Mouse (Mus musculus) hindbrain, embryonic 12.5 days (tissue): ENCODE measurements around the gene Vac14. TPM values are rescaled to one million over a fixed set of nuclear protein-coding genes. Genes with fewer than 3 reads are reported as not detected.

Experiments used
- ATAC-seq: fragments of 200-750 bp; cut with Nextera tagmentation; 2 replicates; pipeline ENCODE4 v1.8.0; 2017; ENCODE audit warnings: moderate TSS enrichment; ENCODE audit not compliant: low FRiP score
- H3K27ac ChIP-seq: fragments of 300-500 bp; sonication (generic); 2 replicates; pipeline ENCODE4 v1.5.1; 2016; ENCODE audit warnings: mild to moderate bottlenecking
- H3K27me3 ChIP-seq: fragments of 300-500 bp; sonication (generic); 2 replicates; pipeline ENCODE4 v1.6.1; 2016; ENCODE audit warnings: mild to moderate bottlenecking
- H3K36me3 ChIP-seq: fragments of 300-500 bp; sonication (generic); 2 replicates; pipeline ENCODE4 v1.6.1; 2016; ENCODE audit warnings: mild to moderate bottlenecking
- H3K4me1 ChIP-seq: fragments of 300-500 bp; sonication (generic); 2 replicates; pipeline ENCODE4 v1.6.1; 2016
- H3K4me2 ChIP-seq: fragments of 300-500 bp; sonication (generic); replicated peaks from 2 replicates; pipeline ENCODE4 v1.6.1; 2016; ENCODE audit warnings: mild to moderate bottlenecking
- H3K4me3 ChIP-seq: fragments of 300-500 bp; sonication (generic); 2 replicates; pipeline ENCODE4 v1.5.1; 2016; ENCODE audit warnings: mild to moderate bottlenecking
- H3K9ac ChIP-seq: fragments of 300-500 bp; sonication (generic); 2 replicates; pipeline ENCODE4 v1.6.1; 2016; ENCODE audit warnings: mild to moderate bottlenecking, moderate library complexity
- H3K9me3 ChIP-seq: fragments of 300-500 bp; sonication (generic); replicated peaks from 2 replicates; pipeline ENCODE4 v1.6.1; 2016; ENCODE audit warnings: mild to moderate bottlenecking
- WGBS: fragments of 180-500 bp; shearing (Covaris S2); methylation state at CpG from one replicate; pipeline ENCODE4 v1.1.7; 2016; 5-methylcytosine and 5-hydroxymethylcytosine counted together
- polyA plus RNA-seq: library from polyadenylated mRNA; unstranded; fragments of >200 nt; fragmentation: Nextera tagmentation; extraction: Ambion mirVana; gene quantifications from 2 replicates; pipeline ENCODE4 v1.2.1, GENCODE M21; 2016

Vac14 gene
- polyA plus RNA-seq, 1 experiment from 2014 or later = 29.7 TPM

- peak overlapping the region; percentile 66 for H3K4me3 ChIP-seq
- ATAC-seq = peak; percentile 62
- H3K4me2 ChIP-seq = peak overlapping the region; percentile 81
- H3K36me3 ChIP-seq = peaks cover 14% of the 10 kb centered on the region
- peaks cover 78% of the 10 kb centered on the region for H3K4me1 ChIP-seq
- H3K9ac ChIP-seq = peak overlapping the region; percentile 80
- peak overlapping the region; percentile 92 for H3K27ac ChIP-seq
- H3K9me3 ChIP-seq = no peaks in the 10 kb centered on the region
- under 1% methylated on average over 44 of the region's 59 CpGs for WGBS
- H3K27me3 ChIP-seq = no peaks in the 10 kb centered on the region; the same call in 1 of the 2 replicates
These were observed 103.4 kb downstream of the Vac14 start for GRCm38 (mm10) chr8:110721606-110722413.

- WGBS = 51% methylated on average over 11 of the region's 11 CpGs
- H3K27ac ChIP-seq = peak overlapping the region; percentile 92
- H3K4me2 ChIP-seq = peak overlapping the region; percentile 81
- ATAC-seq = no peak
- peak overlapping the region; percentile 66 for H3K4me3 ChIP-seq
- H3K9me3 ChIP-seq = no peaks in the 10 kb centered on the region
- peaks cover 77% of the 10 kb centered on the region for H3K4me1 ChIP-seq
- H3K9ac ChIP-seq = peak overlapping the region; percentile 80
- H3K36me3 ChIP-seq = peaks cover 21% of the 10 kb centered on the region
- no peaks in the 10 kb centered on the region; the same call in 1 of the 2 replicates for H3K27me3 ChIP-seq
These were observed 104.1 kb downstream of the Vac14 start for GRCm38 (mm10) chr8:110722414-110723011.

- Histone ChIP-seq H3K27ac (peak overlapping the region; percentile 71), H3K4me2 (peak overlapping the region; percentile 26)
- 74% methylated on average over 3 of the region's 3 CpGs for WGBS
These were observed 106.1 kb downstream of the Vac14 start for GRCm38 (mm10) chr8:110724493-110724892.

GRCm38 (mm10) chr8:110725084-110725838, 106.9 kb downstream of the Vac14 start:
- Histone ChIP-seq H3K9me3 (no peaks in the 10 kb centered on the region), H3K4me2 (peak overlapping the region; percentile 26), H3K36me3 (peaks cover 48% of the 10 kb centered on the region), H3K27ac (peak overlapping the region; percentile 71), H3K27me3 (no peaks in the 10 kb centered on the region), H3K9ac (peak overlapping the region; percentile 47), H3K4me3 (no peak overlapping the region), H3K4me1 (peaks cover 56% of the 10 kb centered on the region)
- 36% methylated on average over 7 of the region's 7 CpGs for WGBS
- ATAC-seq = no peak

More at GRCm38 (mm10) chr8:110724493-110724892, 106.1 kb downstream of the Vac14 start:
- no peak overlapping the region for H3K4me3 ChIP-seq
- H3K9ac ChIP-seq = peak overlapping the region; percentile 47; the same call in 1 of the 2 replicates
- H3K4me1 ChIP-seq = peaks cover 64% of the 10 kb centered on the region
- no peaks in the 10 kb centered on the region; the same call in 1 of the 2 replicates for H3K27me3 ChIP-seq
- no peak for ATAC-seq
- peaks cover 41% of the 10 kb centered on the region for H3K36me3 ChIP-seq
- H3K9me3 ChIP-seq = no peaks in the 10 kb centered on the region

GRCm38 (mm10) chr8:110726893-110727292, 108.5 kb downstream of the Vac14 start:
- H3K4me1 ChIP-seq = peaks cover 49% of the 10 kb centered on the region

GRCm38 (mm10) chr8:110731346-110731859, 113.0 kb downstream of the Vac14 start:
- H3K36me3 ChIP-seq = peaks cover 79% of the 10 kb centered on the region
- no peak overlapping the region for H3K27ac ChIP-seq
- ATAC-seq = no peak
- peaks cover 6% of the 10 kb centered on the region for H3K4me1 ChIP-seq
- no peaks in the 10 kb centered on the region for H3K27me3 ChIP-seq
- no peaks in the 10 kb centered on the region for H3K9me3 ChIP-seq
- no peak overlapping the region for H3K4me3 ChIP-seq
- H3K4me2 ChIP-seq = no peak overlapping the region
- WGBS = 91% methylated on average over 8 of the region's 8 CpGs
- no peak overlapping the region for H3K9ac ChIP-seq

More at GRCm38 (mm10) chr8:110726893-110727292, 108.5 kb downstream of the Vac14 start:
- no peaks in the 10 kb centered on the region for H3K27me3 ChIP-seq
- 0 out of 2 replicates have a peak overlapping the region, but pooled peaks have one; percentile 2 for H3K4me2 ChIP-seq
- 9% methylated on average over 18 of the region's 18 CpGs for WGBS
- H3K36me3 ChIP-seq = peaks cover 64% of the 10 kb centered on the region
- peak overlapping the region; percentile 15; the same call in 1 of the 2 replicates for H3K9ac ChIP-seq
- H3K27ac ChIP-seq = no peak overlapping the region
- no peak overlapping the region for H3K4me3 ChIP-seq
- no peaks in the 10 kb centered on the region for H3K9me3 ChIP-seq
- ATAC-seq = peak; percentile 30; the same call in 1 of the 2 replicates

GRCm38 (mm10) chr8:110733036-110733435, 114.7 kb downstream of the Vac14 start:
- Histone ChIP-seq H3K4me3 (no peak overlapping the region), H3K36me3 (peaks cover 84% of the 10 kb centered on the region), H3K27ac (no peak overlapping the region), H3K9ac (no peak overlapping the region), H3K4me1 (no peaks in the 10 kb centered on the region), H3K27me3 (no peaks in the 10 kb centered on the region), H3K9me3 (no peaks in the 10 kb centered on the region), H3K4me2 (no peak overlapping the region)
- 88% methylated on average over 8 of the region's 8 CpGs for whole genome bisulfite sequencing
- no peak for ATAC-seq

- no peaks in the 10 kb centered on the region for H3K9me3 ChIP-seq
- H3K4me1 ChIP-seq = no peaks in the 10 kb centered on the region
- no peak overlapping the region for H3K27ac ChIP-seq
- no peak overlapping the region for H3K4me2 ChIP-seq
- 94% methylated on average over 35 of the region's 35 CpGs for WGBS
- no peaks in the 10 kb centered on the region for H3K27me3 ChIP-seq
- peaks cover 50% of the 10 kb centered on the region for H3K36me3 ChIP-seq
- ATAC-seq = no peak
- H3K4me3 ChIP-seq = no peak overlapping the region
- no peak overlapping the region for H3K9ac ChIP-seq
These were observed 120.3 kb downstream of the Vac14 start for GRCm38 (mm10) chr8:110738591-110739195.

GRCm38 (mm10) chr8:110740629-110741175, 122.3 kb downstream of the Vac14 start:
- no peaks in the 10 kb centered on the region for H3K9me3 ChIP-seq
- no peaks in the 10 kb centered on the region for H3K4me1 ChIP-seq
- 93% methylated on average over 5 of the region's 5 CpGs for WGBS
- H3K4me3 ChIP-seq = no peak overlapping the region
- no peak overlapping the region for H3K9ac ChIP-seq
- no peak overlapping the region for H3K4me2 ChIP-seq
- no peak for ATAC-seq
- H3K36me3 ChIP-seq = peaks cover 37% of the 10 kb centered on the region
- H3K27ac ChIP-seq = no peak overlapping the region
- H3K27me3 ChIP-seq = no peaks in the 10 kb centered on the region

- Histone ChIP-seq H3K27me3 (no peaks in the 10 kb centered on the region), H3K4me2 (no peak overlapping the region), H3K27ac (no peak overlapping the region), H3K4me3 (no peak overlapping the region), H3K4me1 (no peaks in the 10 kb centered on the region), H3K36me3 (peaks cover 27% of the 10 kb centered on the region), H3K9ac (no peak overlapping the region), H3K9me3 (no peaks in the 10 kb centered on the region)
- 76% methylated on average over 15 of the region's 15 CpGs for WGBS
- ATAC-seq = no peak
These were observed 123.5 kb downstream of the Vac14 start for GRCm38 (mm10) chr8:110741816-110742451.

- H3K36me3 ChIP-seq = peaks cover 22% of the 10 kb centered on the region
- no peak overlapping the region for H3K4me2 ChIP-seq
- no peak overlapping the region for H3K9ac ChIP-seq
- no peak overlapping the region for H3K4me3 ChIP-seq
- H3K9me3 ChIP-seq = no peaks in the 10 kb centered on the region
- no peak overlapping the region for H3K27ac ChIP-seq
- no peaks in the 10 kb centered on the region for H3K4me1 ChIP-seq
- no peak for ATAC-seq
- 91% methylated on average over 5 of the region's 5 CpGs for WGBS
- H3K27me3 ChIP-seq = no peaks in the 10 kb centered on the region
These were observed 124.0 kb downstream of the Vac14 start for GRCm38 (mm10) chr8:110742452-110742818.
